Mouse (Mus musculus) frontal cortex, postnatal 36 days (tissue): ENCODE results near the gene D430041D05Rik.

Experiments used
- DNase-seq, 2 experiments: peaks; one replicate each; pipeline ENCODE4 v3.0.0; 2022; ENCODE audit warnings: low spot score in 2 of 2

Gene D430041D05Rik

DNA sequence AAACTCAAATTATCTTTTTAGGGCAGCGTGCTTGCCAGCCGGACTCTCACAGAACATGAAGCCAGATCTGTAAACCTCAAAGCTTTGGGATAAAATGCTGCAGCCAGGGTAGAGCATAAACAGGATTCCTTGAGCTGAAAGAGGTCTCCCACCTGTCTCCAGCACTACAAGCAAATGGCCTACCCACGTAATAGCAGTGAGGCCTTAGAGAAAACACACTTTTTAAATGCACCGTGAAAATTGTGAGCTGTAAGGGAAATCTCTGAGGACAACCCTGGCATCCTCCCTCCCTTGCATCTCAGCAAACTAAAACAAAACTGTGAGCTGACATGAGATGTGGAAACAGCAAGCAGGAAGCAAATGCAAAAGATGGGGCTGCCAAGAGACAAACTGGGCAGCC lies 253.0 kb downstream of the D430041D05Rik start:
- no peak for DNase-seq

DNA sequence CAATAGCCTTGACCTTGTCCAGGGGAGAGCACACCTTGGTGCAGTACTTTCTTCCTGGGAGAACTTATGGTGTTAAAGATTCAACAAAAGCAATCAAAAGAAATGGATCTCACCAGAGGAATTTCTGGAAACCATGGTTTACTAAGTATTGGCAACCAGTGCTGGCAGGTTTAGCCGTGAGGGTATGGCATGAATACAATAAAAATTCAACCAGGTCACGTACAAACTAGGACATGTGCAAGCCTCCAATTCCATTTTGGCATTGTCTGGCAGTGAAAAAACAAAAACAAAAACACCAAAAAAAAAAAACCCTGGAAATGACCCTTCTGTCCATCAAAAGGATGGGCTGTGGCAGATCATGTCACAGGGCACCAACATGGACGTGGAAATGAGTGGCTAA lies 256.9 kb downstream of the D430041D05Rik start:
- DNase-seq, result no peak

DNA sequence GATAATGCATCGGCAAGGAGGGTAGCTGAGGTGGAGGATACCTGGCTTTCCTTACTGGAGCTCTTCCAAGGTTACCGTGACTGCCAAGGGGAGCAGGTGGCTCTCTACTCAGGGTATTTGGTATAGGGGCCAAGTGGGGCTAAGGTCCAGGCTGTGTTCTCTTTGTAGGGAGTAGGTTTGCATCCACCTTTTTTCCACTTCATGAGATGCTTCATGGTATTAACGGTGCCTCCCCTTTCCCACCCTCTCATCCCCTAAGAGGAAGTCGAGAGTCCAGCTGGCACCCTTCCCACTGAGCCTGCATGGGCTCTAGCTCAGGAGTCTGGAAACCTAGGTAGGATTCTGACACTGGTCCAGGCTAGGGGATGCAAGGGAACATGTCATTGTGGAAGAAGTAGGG lies 257.5 kb downstream of the D430041D05Rik start:
- DNase-seq, result no peak

DNA sequence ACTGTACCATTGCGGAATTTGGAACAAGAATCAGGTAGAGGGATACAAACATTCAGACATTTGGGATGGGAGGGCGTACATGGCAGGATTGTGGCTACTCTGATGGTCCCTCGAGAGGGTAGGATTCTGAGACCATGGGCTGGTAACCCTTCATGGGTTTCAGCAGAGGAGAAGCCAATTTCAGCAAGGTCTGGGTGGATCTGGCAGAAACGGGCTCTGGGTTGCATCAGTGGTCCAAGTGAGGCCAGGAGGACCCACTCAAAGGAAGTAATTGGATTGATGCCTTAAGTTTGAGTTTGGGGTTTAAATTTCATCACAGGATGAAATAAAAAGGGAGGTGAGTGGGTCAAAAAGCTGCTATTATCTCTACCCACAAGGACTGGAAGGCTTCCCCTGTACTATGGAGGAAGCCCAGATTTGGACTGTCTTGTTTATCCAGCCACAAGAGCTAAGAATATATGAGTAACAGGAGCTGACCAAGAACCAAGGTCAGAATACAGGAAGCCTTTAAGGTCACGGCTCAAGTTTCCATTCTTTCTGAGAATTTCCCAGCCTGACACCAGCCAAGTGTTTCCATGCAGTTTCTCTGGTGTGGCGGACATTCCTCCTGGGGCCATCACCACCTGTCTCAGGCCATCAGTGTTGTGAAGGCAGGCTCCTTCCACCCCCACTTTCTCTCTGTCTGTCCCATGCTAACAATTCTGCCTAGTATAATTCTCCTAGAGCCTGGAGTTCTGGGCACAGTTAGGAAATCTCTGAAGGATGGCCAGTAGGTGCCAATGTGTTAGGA lies 260.0 kb downstream of the D430041D05Rik start:
- DNase-seq, result no peak

DNA sequence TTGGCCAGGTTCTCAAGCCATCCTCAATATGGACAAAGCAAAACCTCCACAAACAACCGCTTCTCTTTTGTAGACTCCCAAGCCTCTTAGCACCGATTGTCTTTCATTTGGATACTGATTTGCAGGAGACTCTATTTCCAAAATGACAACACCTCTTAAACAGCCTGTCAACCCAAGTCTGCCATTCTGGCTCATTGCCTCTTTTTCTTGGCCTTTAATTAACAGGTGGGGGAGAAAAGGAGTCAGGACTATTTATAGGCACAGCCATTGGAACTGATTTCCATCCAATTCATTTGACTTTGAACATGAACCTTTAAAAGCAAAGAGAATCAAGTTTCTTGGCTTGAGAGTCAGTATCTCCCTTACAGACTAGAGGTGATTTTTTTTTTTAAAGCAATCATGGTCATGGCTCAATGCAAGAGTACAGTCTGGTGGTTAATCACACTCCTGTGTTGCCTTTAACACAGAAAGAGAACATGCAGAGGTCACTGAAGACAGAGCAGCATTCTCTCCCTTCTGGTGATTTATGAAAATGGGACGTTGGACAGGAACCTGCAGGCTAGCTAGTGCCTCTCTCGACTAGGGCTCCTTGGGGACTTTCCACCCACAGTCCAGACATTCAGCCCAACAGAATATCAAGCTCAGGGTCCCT lies 262.8 kb downstream of the D430041D05Rik start:
- no peak for DNase-seq

DNA sequence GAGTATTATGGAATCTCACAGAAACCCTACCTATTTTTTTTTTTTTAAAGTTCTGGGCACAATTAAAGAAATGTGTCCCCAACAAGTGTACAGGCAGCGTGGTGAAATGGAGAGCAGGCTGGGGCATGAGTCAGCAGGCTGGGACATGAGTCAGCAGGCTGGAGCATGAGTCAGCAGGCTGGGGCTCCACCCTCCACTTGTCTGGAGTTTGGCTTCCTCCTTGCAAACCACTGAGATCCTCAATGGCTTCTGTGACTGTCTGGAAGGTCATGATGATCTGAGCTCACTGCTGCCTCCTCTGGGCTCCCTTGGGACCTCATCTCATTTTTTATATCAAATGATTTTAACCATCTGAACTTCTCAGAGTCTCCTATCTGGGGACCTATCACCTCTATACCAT lies 264.8 kb downstream of the D430041D05Rik start:
- peak; percentile 30 to 52 for DNase-seq

DNA sequence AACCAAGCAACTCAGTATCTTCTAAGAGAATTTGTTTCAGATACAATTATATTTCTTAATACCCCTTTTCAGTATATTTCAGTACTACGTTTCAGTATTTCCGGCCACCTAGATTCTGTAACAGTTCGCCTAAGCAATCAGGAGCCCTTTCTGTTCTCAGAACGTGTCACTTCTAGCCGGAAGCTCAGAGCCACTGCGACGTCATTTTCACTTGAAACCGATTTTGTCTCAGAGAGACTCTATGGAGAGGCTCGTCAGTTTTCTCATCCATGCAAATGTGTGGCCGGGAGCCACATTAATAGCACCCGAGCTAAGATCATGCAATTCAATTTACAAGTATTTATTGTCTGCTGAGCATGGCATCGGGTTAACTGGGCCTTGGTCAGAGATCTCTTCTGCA lies 266.8 kb downstream of the D430041D05Rik start:
- DNase-seq, result no peak

DNA sequence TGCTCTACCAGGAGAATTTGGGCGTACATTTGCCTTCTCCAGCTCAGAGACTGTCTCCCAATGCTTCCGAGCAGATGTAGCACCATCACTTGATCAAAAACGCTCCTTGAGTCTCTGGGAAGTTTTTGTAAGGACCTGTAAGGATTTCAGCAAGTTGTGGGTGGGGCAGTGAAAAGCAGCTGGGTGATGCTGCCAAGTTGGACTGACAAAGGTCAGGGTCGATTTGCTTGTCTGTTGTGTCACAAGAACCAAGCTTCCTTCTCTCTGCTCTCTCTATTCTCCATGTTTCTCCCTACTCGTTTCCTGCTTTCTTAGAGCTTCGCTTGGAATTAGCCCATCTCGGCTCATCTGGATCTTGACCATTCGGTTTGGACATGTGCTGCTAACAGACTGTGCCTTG lies 268.7 kb downstream of the D430041D05Rik start:
- no peak for DNase-seq

DNA sequence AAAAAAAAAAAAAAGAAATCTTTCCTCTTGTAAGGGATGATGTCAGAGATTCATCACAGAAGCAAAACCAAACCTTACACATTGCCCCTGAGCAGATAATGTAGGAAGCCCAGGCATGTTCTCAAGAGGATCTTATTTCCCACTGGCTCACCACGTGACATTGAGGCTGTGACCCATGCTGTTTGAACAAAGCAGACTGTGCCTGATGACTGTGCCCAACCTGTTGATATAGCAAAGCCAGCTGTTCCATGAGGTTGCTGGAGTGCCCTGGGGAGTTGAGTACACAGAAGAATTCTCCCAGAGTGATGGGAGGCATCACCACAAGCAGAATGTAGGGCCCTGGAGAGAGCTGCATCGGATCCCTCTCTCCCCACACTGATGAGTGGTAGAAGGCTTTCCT lies 274.9 kb downstream of the D430041D05Rik start:
- DNase-seq, result no peak

DNA sequence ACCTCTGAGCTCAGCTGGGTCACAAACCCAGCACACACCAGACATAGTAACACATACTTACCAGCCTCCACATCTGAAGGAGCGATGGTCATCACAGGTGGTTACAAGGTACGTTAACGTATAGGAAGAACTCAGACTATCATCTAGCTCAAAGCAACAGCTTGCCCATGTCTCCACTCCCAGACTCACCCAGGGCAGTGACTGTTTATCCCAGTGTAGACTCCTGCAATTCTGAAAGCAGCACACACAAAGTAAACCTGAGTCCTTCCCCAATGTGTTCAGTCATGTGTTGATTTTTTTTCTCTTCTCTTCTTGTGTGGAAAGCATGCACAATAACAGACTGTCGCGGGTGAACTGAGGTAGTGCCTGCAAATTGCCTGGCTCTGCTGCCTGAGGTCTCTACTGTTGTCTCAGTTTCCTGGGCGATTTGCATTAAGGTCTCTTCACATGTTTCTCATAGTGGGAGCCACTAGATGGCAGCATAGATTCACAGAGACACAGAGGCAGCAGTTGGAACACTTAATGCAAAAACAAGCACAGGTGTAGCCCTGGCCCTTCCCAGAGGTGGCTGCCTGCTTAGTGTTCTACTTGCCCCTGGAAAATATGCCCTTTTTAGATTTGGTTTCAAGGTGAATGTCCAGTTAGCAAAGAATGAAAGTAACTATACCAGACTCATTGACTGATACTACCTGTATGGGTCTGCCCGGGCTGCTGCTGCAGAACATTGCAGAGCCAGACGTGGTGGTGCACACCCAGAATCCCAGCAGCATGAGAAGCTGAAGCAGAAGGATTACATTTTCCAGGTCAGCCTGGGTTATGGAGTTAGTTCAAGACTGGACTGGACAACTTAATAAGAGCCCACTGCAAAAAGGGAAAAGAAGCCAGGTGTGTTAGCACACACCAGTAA lies 276.4 kb downstream of the D430041D05Rik start:
- DNase-seq, result peak; percentile 62 to 84

DNA sequence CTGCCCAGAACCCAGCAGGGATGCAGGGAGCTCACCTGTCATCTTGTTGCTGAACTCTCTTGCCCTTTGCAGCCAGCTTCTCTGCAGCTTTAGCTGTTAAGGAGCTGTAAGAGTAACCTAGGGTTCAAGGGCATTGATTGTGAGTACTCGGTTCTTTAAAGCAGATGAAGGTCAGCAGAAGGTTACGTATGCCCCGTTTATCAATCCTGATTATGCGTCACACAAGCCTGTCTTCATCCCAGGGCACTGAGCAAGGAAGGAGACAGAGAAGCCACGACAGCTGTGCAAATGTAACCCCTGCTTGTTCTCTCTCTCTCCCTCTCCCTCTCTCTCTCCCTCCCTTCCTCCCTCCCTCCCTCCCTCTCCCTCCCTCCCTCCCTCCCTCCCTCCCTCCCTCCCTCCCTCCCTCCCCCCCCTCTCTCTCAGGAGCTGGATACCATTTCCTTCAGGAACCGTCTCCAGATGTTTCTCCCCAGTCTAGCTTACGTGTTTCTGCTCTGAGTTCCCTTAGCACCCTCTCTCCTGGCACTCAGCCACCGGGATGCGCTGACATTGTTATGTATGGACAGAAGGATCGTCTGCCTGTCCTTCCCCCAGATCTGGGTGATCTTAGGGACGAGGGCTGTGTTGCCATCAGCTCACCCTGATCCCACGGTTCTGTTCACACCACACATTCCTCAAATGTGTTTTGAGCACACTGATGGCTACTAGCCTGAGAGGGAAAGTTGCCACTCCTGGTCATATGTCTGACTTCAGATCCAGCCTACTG lies 277.6 kb downstream of the D430041D05Rik start:
- DNase-seq, result no peak

DNA sequence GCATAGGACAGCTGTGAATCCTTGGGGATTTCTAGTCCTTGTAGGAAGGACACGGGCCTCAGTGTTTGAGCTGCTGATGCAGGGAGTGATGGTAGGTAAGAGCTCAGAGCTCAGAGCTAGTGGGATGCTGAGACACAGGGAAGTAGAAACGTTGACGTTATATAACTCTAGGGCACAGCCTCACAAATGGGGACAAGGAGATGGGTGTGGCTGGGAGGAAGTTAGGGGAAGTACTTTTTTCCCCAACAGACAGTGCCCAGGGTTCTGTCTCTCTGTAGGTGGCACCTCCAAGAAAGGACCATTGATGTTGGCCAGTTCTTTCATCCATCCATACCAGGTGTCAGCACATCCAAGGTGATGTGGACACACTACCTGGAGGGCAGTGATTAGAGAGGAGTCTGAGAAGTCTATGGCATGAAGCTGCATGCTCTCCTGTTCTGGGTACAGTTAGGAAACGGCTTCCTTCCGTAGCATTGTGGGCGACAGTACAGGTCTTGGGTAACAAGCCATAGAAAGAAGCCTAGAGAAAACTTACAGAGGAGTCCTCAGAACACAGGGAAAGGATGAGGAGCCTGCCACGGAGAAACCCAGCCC lies 278.4 kb downstream of the D430041D05Rik start:
- no peak for DNase-seq

DNA sequence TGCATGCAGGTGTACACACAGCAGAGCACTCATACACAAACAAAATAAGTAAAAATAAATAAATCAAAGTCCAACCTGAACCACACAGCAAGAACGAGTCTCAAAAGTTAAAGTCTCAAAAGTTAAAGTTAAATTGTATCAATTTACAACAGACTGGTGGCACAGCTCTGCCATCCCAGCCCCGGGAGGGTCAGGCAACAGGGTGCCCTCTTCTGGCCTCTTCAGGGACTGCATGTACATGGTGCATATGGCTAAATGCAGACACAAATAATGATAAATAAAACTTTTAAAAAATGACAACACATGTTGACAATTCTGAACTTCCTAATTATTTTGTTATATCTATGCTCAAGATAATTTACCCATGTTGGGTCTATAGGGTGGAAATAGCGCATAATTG lies 279.8 kb downstream of the D430041D05Rik start:
- DNase-seq, result no peak

DNA sequence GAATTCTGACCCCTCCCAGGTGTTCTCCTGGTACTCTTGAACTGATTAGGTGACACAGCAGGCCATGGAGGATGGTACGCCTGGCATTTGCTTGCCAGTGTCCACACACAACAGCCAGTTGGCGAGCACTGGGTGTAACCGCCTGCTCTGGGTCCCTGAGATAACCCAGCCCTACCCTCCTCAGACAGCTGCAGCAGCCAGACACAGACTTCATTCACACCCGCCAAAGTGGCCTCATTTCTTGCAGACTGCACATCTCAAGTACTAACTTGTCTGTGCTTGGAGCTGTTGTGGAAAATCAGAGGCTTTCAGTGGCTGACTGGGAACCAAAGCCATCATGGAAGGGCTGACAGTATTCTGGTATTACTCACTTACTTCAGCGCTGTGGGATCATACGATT lies 280.6 kb downstream of the D430041D05Rik start:
- DNase-seq, result peak in 1 of 2 experiments; percentile 33

DNA sequence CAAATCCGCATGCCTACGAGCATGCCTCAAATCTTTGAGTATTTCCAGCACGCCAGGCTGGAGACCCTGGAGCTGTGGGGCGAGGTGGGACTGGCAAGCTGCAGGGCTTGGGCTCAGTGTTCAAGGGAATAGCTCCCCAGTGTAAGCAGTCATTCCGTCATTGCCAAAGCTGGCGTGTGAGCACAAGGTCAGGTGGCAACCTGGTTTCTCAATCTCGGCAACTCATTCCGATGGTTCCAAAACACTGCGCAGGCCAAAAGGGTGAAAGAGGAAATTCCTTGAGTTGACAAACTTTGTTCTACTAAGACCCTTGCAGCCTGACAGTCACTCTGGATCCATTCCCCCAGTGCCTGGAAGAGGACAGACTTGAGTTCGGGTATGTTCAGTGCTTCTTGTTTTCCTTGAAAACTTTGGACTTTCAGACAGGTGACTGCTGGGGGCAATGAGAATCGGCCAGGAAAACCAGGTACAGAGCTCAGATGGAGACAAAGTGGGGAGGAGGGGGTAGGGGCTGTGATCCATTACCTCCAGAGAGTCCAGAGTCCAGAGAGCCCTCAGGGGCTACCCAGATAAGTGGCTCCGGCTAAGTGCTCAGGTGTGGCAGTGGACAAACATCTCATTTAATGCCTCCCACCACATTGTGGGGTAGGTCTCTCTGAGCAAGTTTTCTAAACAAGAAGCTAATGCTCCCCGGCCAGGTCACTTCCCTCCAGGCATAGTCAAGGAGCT lies 281.8 kb downstream of the D430041D05Rik start:
- no peak for DNase-seq

DNA sequence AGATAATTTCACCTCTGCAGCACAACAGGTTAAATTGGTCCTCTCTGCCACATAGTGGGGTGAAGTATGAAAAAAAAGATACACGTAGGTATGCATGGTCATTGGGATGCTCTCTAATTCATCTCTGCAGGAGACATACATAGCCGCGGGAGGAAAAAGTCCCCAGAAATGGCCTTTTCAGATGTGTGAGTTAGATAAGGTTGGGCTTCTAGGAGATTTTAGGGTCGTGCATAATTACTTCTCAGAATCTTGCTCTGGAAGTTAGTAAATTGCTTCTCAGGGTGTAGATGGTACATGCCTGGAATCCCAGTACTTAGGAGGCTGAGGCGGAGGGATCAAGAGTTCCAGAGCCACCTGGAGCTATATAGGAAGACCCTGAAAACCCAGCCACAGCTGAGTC lies 286.7 kb downstream of the D430041D05Rik start:
- no peak for DNase-seq

DNA sequence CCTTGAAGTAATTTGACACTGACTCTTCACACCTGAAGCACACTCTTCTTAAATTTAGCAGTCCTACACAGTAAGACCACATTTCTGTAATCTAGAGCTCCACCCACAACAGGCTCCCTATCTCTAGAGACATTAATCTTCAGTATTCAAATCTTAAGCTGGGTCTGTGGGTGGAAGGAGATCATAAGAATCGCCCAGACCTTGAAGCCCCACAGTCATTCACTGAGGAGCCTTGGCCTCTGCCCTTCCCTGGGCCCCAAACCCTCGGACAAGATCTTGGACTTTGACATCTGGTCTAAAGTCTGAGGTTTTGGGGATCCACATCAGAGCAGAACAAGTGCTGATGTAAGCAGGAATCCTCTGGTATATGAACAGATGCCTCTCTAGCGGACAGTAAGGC lies 287.3 kb downstream of the D430041D05Rik start:
- DNase-seq, result no peak

DNA sequence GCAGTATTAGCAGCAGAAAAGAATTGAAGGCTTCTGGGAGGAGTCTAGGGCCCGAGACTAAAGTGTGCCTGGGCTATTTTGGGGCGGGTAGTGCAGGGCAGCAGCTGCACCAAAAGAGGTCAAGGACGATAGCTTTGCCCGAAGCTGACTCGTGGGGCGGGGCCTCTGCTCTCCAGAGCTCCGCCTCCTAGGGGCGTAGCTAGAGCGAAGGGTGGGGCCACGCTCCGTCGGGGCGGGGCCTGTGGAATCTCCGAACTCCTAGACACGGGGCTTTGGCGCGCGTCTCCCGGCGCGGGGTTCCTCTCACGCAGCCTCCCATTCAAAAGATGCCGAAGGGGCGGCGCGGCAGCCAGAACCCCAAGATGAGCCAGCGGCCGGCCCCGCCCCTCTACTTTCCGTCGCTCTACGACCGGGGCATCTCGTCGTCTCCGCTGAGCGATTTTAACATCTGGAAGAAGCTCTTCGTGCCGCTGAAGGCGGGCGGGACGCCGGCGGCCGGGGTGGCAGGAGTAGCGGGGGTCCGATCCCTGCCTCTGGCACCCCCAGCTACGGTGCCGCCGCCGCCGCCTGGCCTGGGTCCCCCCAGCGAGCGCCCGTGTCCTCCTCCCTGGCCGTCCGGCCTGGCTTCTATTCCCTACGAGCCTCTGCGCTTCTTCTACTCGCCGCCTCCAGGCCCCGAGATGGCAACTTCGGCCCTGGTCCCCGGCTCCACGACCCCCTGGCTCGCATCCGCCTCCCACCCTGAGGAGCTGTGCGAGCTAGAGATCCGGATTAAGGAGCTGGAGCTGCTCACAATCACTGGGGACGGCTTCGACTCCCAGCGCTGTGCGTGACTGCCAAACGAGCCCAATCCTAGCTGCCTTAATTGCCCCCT lies 288.1 kb downstream of the D430041D05Rik start, which contains the start of gene A930018P22Rik:
TSS of gene A930018P22Rik (plus strand) at position 265 of the 874 bp plus-strand sequence.
- peak; percentile 81 to 89 for DNase-seq
